Mouse (Mus musculus) hindbrain, embryonic 15.5 days (tissue): ENCODE measurements at regions not wholly inside any gene's neighbourhood (a gene's known extent, or its start where the extent isn't known, plus 50 kb on each side); places are given as distances from the start of the nearest gene placed in this dataset.
A peak's percentile ranks its signal among the peaks of the same experiment; 100 is the strongest.

Source experiments
- ATAC-seq: fragments of 200-750 bp; cut with Nextera tagmentation; 2 replicates; pipeline ENCODE4 v1.8.0; 2017; ENCODE audit warnings: low read depth, moderate number of reproducible peaks, moderate TSS enrichment; ENCODE audit not compliant: low FRiP score
- H3K27ac ChIP-seq: fragments of 300-500 bp; sonication (generic); replicated peaks from 2 replicates; pipeline ENCODE4 v1.5.1; 2015; ENCODE audit warnings: mild to moderate bottlenecking, inconsistent platforms
- H3K27me3 ChIP-seq: fragments of 300-500 bp; sonication (generic); 2 replicates; pipeline ENCODE4 v1.6.1; 2015; ENCODE audit warnings: control low read depth, inconsistent platforms
- H3K36me3 ChIP-seq: fragments of 300-500 bp; sonication (generic); 2 replicates; pipeline ENCODE4 v1.6.1; 2015; ENCODE audit warnings: control low read depth, inconsistent platforms
- H3K4me1 ChIP-seq: fragments of 300-500 bp; sonication (generic); replicated peaks from 2 replicates; pipeline ENCODE4 v1.6.1; 2015; ENCODE audit warnings: control low read depth, inconsistent platforms
- H3K4me2 ChIP-seq: fragments of 300-500 bp; sonication (generic); 2 replicates; pipeline ENCODE4 v1.6.1; 2015; ENCODE audit warnings: moderate library complexity, mild to moderate bottlenecking, inconsistent platforms
- H3K4me3 ChIP-seq: fragments of 300-500 bp; sonication (generic); 2 replicates; pipeline ENCODE4 v1.5.1; 2015; ENCODE audit warnings: mild to moderate bottlenecking, inconsistent platforms
- H3K9ac ChIP-seq: fragments of 300-500 bp; sonication (generic); 2 replicates; pipeline ENCODE4 v1.6.1; 2015; ENCODE audit warnings: inconsistent platforms
- H3K9me3 ChIP-seq: fragments of 300-500 bp; sonication (generic); 2 replicates; pipeline ENCODE4 v1.6.1; 2016; ENCODE audit warnings: control low read depth, inconsistent platforms
- WGBS: fragments of 180-500 bp; shearing (Covaris S2); methylation state at CpG from one replicate; pipeline ENCODE4 v1.1.7; 2015; 5-methylcytosine and 5-hydroxymethylcytosine counted together

GRCm38 (mm10) chr7:63811816-63812215 lies 104.8 kb upstream of the E030018B13Rik start:
- H3K4me2 ChIP-seq = no peak overlapping the region
- no peak overlapping the region for H3K27ac ChIP-seq
- H3K36me3 ChIP-seq = no peaks in the 10 kb centered on the region
- no peaks in the 10 kb centered on the region for H3K27me3 ChIP-seq
- no peak for ATAC-seq
- H3K4me3 ChIP-seq = no peak overlapping the region
- H3K9me3 ChIP-seq = no peaks in the 10 kb centered on the region
- WGBS = 72% methylated on average over 4 of the region's 4 CpGs
- H3K9ac ChIP-seq = no peak overlapping the region
- no peaks in the 10 kb centered on the region for H3K4me1 ChIP-seq

DNA sequence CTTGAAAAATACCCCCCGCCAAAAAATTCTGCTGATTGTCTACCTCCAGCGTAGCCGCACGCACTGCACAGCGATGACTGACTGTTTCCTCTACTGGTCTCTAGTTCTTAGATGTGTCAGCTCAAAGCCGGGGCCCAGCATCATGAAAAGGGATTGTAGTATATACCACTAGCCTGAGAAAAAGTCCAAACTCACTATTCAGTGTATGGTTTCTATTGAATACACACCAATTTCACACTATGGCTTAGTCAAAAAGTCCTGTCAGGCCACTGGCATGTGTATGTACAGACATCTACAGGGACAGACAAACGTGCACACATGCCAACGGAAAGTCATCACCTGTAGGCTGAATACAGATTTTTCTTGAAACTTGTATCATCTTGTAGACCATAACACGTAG lies 101.1 kb upstream of the E030018B13Rik start:
- WGBS = 90% methylated on average over 9 of the region's 9 CpGs
- no peaks in the 10 kb centered on the region for H3K4me1 ChIP-seq
- no peak overlapping the region for H3K9ac ChIP-seq
- no peaks in the 10 kb centered on the region for H3K9me3 ChIP-seq
- no peak overlapping the region for H3K4me2 ChIP-seq
- H3K27ac ChIP-seq = no peak overlapping the region
- no peak overlapping the region for H3K4me3 ChIP-seq
- H3K36me3 ChIP-seq = no peaks in the 10 kb centered on the region
- H3K27me3 ChIP-seq = no peaks in the 10 kb centered on the region
- no peak for ATAC-seq

- H3K27ac ChIP-seq = 0 out of 2 replicates have a peak overlapping the region, but pooled peaks have one; percentile 11
- no peak overlapping the region for H3K9ac ChIP-seq
- no peaks in the 10 kb centered on the region for H3K9me3 ChIP-seq
- H3K36me3 ChIP-seq = no peaks in the 10 kb centered on the region
- H3K4me1 ChIP-seq = no peaks in the 10 kb centered on the region
- no peak overlapping the region for H3K4me3 ChIP-seq
- no peak for ATAC-seq
- no peaks in the 10 kb centered on the region for H3K27me3 ChIP-seq
- no peak overlapping the region for H3K4me2 ChIP-seq
- WGBS = 85% methylated on average over 10 of the region's 10 CpGs
Measured at GRCm38 (mm10) chr7:63816056-63816941, 100.4 kb upstream of the E030018B13Rik start.

- 78% methylated on average over 1 of the region's 1 CpGs for WGBS
- H3K9me3 ChIP-seq = no peaks in the 10 kb centered on the region
- no peak overlapping the region for H3K27ac ChIP-seq
- no peak overlapping the region for H3K9ac ChIP-seq
- no peak overlapping the region for H3K4me2 ChIP-seq
- H3K27me3 ChIP-seq = no peaks in the 10 kb centered on the region
- no peak for ATAC-seq
- H3K4me3 ChIP-seq = no peak overlapping the region
- no peaks in the 10 kb centered on the region for H3K36me3 ChIP-seq
- H3K4me1 ChIP-seq = no peaks in the 10 kb centered on the region
Measured at GRCm38 (mm10) chr7:63817476-63817875, 99.2 kb upstream of the E030018B13Rik start.

GRCm38 (mm10) chr7:63818105-63818504 lies 98.6 kb upstream of the E030018B13Rik start:
- Histone ChIP-seq H3K4me2 (no peak overlapping the region), H3K27ac (no peak overlapping the region), H3K4me1 (no peaks in the 10 kb centered on the region), H3K9ac (no peak overlapping the region), H3K27me3 (no peaks in the 10 kb centered on the region), H3K36me3 (no peaks in the 10 kb centered on the region), H3K9me3 (no peaks in the 10 kb centered on the region), H3K4me3 (no peak overlapping the region)
- ATAC-seq = no peak
- WGBS = 95% methylated on average over 3 of the region's 3 CpGs

- Histone ChIP-seq H3K4me1 (no peaks in the 10 kb centered on the region), H3K27me3 (no peaks in the 10 kb centered on the region), H3K4me2 (no peak overlapping the region), H3K4me3 (no peak overlapping the region), H3K9ac (no peak overlapping the region), H3K27ac (no peak overlapping the region), H3K9me3 (no peaks in the 10 kb centered on the region), H3K36me3 (no peaks in the 10 kb centered on the region)
- no peak for ATAC-seq
- 55% methylated on average over 1 of the region's 1 CpGs for WGBS
Measured at GRCm38 (mm10) chr7:63820286-63820685, 96.4 kb upstream of the E030018B13Rik start.

DNA sequence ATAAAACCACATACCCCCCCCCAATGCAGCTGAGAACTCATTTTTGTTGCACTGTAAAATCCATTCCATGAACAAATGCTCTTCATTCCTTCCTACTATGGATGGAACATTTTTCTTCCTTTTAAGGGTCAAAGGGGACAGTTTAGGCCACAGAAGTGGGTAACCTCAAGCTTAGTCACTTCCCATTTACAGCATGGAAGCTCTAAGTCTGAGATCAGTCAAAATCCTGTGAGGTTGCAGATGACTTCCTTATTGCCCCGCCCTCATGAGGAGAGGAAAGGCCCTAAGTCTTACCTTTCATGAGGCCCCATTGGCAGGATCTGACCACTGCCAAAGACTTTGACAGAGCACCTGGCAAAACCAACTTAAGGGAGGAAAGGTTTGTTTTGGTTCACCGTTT lies 94.7 kb upstream of the E030018B13Rik start:
- Histone ChIP-seq H3K4me3 (no peak overlapping the region), H3K36me3 (no peaks in the 10 kb centered on the region), H3K27ac (no peak overlapping the region), H3K4me2 (no peak overlapping the region), H3K9ac (no peak overlapping the region), H3K9me3 (no peaks in the 10 kb centered on the region), H3K27me3 (no peaks in the 10 kb centered on the region), H3K4me1 (no peaks in the 10 kb centered on the region)
- 89% methylated on average over 2 of the region's 2 CpGs for WGBS
- ATAC-seq = no peak

DNA sequence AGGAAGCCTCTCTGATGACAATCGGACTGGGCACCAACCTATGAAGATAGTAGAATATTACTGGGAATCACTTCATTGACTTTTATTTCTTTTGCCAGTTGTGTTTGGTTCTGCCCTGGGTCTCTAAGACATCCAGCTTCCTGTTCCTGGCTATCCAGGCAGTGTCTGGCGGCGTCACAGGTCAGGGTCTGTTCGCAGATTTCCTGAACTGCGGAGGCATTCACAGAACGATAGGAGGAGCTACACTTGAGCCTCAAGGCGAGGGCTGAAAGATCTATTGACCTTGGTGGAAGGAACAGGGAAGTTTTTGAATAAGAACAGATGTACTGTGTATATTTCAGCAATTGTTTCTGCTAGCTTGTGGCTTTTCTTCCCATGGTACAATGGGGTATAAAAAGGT lies 92.6 kb upstream of the E030018B13Rik start:
- H3K9me3 ChIP-seq = no peaks in the 10 kb centered on the region
- WGBS = 73% methylated on average over 7 of the region's 7 CpGs
- H3K4me1 ChIP-seq = no peaks in the 10 kb centered on the region
- no peak overlapping the region for H3K4me2 ChIP-seq
- H3K27me3 ChIP-seq = no peaks in the 10 kb centered on the region
- no peak overlapping the region for H3K9ac ChIP-seq
- H3K36me3 ChIP-seq = no peaks in the 10 kb centered on the region
- no peak overlapping the region for H3K4me3 ChIP-seq
- no peak for ATAC-seq
- no peak overlapping the region for H3K27ac ChIP-seq

- no peaks in the 10 kb centered on the region for H3K27me3 ChIP-seq
- no peaks in the 10 kb centered on the region for H3K9me3 ChIP-seq
- no peaks in the 10 kb centered on the region for H3K4me1 ChIP-seq
- H3K4me3 ChIP-seq = no peak overlapping the region
- H3K4me2 ChIP-seq = no peak overlapping the region
- H3K27ac ChIP-seq = no peak overlapping the region
- 84% methylated on average over 9 of the region's 9 CpGs for WGBS
- H3K9ac ChIP-seq = no peak overlapping the region
- no peaks in the 10 kb centered on the region for H3K36me3 ChIP-seq
- no peak for ATAC-seq
Measured at GRCm38 (mm10) chr7:63829362-63829920, 87.2 kb upstream of the E030018B13Rik start.

GRCm38 (mm10) chr7:63833676-63834075 lies 83.0 kb upstream of the E030018B13Rik start:
- Histone ChIP-seq H3K4me3 (no peak overlapping the region), H3K9me3 (no peaks in the 10 kb centered on the region), H3K36me3 (no peaks in the 10 kb centered on the region), H3K27me3 (no peaks in the 10 kb centered on the region), H3K4me2 (no peak overlapping the region), H3K9ac (no peak overlapping the region), H3K4me1 (no peaks in the 10 kb centered on the region), H3K27ac (no peak overlapping the region)
- ATAC-seq = no peak
- WGBS = 89% methylated on average over 6 of the region's 6 CpGs

DNA sequence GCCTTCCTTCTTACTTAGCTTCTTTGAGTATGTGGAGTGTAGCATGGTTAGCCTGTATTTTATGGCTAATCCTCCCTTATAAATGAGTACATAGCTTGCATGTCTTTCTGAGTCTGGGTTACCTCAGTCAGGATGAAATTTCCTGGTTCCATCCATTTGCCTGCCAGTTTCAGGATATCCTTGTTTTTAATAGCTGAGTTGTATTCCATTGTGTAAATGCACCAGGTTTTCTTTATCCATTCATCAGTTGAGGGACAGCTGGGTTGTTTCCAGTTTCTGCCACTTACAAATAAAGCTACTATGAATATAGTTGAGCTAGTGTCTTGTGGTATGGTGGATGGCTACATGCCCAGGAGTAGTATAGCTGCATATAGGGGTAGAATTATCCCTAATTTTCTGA lies 80.7 kb upstream of the E030018B13Rik start:
- H3K27me3 ChIP-seq = no peaks in the 10 kb centered on the region
- no peak overlapping the region for H3K9ac ChIP-seq
- ATAC-seq = no peak
- no peak overlapping the region for H3K4me2 ChIP-seq
- no peaks in the 10 kb centered on the region for H3K4me1 ChIP-seq
- H3K27ac ChIP-seq = no peak overlapping the region
- no peaks in the 10 kb centered on the region for H3K36me3 ChIP-seq
- H3K9me3 ChIP-seq = no peaks in the 10 kb centered on the region
- H3K4me3 ChIP-seq = no peak overlapping the region
